Mouse (Mus musculus) MEL (cell line): Measurements from ENCODE around the gene Rnaset2b. TPM values are rescaled to one million over a fixed set of nuclear protein-coding genes. Genes with fewer than 3 reads are reported as not detected.

Experiments used
- polyA plus RNA-seq, 2 experiments: library from polyadenylated mRNA; stranded (reverse) in 1 of 2; unstranded in 1 of 2; fragments of >175 nt in 1 of 2; fragments of >200 nt in 1 of 2; gene quantifications; 2 replicates each; pipeline versions ENCODE4 v1.2.1 to v1.2.4; 2012; ENCODE audit warnings: low replicate concordance in 2 of 2, low read depth in 1 of 2; ENCODE audit not compliant: insufficient read length in 2 of 2, insufficient read depth in 1 of 2, missing spikeins in 1 of 2
- total RNA-seq: library from RNA; depleted of rRNA; stranded (reverse); fragments of 300-350 nt; gene quantifications from 2 replicates; pipeline ENCODE4 v1.2.3, GENCODE M21; 2012; rRNA removed

The Rnaset2b gene
- total and polyA plus RNA-seq, 3 experiments: 45.1 to 626 (median 205) TPM

Other genes starting within 250 kb of the Rnaset2b start
- gene Ezr, start 187.8 kb upstream of the Rnaset2b start, total RNA-seq: 43.0 and 48.7 TPM in 2 replicates
- gene Ezr, start 187.8 kb upstream of the Rnaset2b start, polyA plus RNA-seq: 10 to 100 TPM in 1 of 2 experiments, not detected in 1; 88.7 TPM
- 6.6 and 6.8 TPM in 2 replicates for gene Rsph3b, start 22.0 kb upstream of the Rnaset2b start, total RNA-seq
- gene Rsph3b, start 22.0 kb upstream of the Rnaset2b start, polyA plus RNA-seq: 10 to 100 TPM in 1 of 2 experiments, not detected in 1; 14.7 TPM
- 15.0 and 17.6 TPM in 2 replicates for gene Tagap1, start 9.5 kb upstream of the Rnaset2b start, total RNA-seq
- gene Tagap1, start 9.5 kb upstream of the Rnaset2b start, polyA plus RNA-seq: 10 to 100 TPM in 1 of 2 experiments, not detected in 1; 25.2 TPM
- not detected in 2 replicates for gene Gm49721, start 8.3 kb downstream of the Rnaset2b start, total RNA-seq
- not detected for gene Gm49721, start 8.3 kb downstream of the Rnaset2b start, polyA plus RNA-seq
- gene Gm1604a, start 54.9 kb downstream of the Rnaset2b start, total RNA-seq: not detected in 2 replicates
- not detected for gene Gm1604a, start 54.9 kb downstream of the Rnaset2b start, polyA plus RNA-seq
- gene Rps6ka2, start 199.5 kb downstream of the Rnaset2b start, total RNA-seq: 5.2 and 6.0 TPM in 2 replicates
- gene Rps6ka2, start 199.5 kb downstream of the Rnaset2b start, polyA plus RNA-seq: 10 to 100 TPM in 1 of 2 experiments, not detected in 1; 11.2 TPM